Comparison of ENCODE assay signal across 8 mouse cellular contexts in the genomic region with DNA sequence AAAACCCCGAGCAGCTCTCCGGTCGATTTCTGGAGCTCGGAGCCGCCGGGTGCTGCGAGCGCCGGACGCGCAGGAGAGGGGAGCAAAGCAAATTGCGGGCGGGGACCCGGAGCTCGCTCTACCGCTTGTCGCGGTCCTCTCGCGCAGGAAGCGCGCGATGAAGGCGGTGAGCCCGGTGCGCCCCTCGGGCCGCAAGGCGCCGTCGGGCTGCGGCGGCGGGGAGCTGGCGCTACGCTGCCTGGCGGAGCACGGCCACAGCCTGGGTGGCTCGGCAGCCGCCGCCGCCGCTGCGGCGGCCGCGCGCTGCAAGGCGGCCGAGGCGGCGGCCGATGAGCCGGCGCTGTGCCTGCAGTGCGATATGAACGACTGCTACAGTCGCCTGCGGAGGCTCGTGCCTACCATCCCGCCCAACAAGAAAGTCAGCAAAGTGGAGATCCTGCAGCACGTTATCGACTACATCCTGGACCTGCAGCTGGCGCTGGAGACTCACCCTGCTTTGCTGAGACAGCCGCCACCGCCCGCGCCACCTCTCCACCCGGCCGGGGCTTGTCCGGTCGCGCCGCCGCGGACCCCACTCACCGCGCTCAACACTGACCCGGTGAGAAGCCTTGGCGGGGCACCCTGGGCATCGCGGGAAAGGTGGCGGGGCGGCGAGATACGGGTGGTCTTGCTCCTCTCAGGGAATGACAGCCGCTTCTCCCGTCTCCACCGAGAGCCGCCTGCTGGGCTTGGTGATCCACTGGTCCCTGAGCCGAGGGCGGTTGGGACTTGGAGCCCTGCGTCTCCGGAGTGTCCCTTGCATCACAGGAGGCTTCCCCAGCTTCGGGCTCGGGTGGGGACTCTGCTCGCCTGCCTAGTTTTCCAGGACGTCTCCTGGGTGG. TPM values are rescaled to one million over a fixed set of nuclear protein-coding genes. Genes with fewer than 3 reads are reported as not detected.
DNase-seq lines count a peak whose midpoint lies in the region; ATAC-seq and TF ChIP-seq lines count a peak whose summit lies in the region.

No protein-coding gene starts in this region.

- peak; percentile 10; the same call in 1 of the 2 replicates for ATAC-seq in forebrain, embryonic 11.5 days (replicated peaks; ENCODE audit: low FRiP score)
- peak; percentile 33; the same call in 1 of the 2 replicates for ATAC-seq in heart, embryonic 15.5 days (replicated peaks; ENCODE audit: insufficient number of reproducible peaks, insufficient read depth, low FRiP score, low read depth)
- 0 out of 2 replicates have a peak, but pooled peaks have one; percentile 28 for ATAC-seq in liver, embryonic 14.5 days (ENCODE audit: insufficient read depth)
- ATAC-seq in neural tube, embryonic 14.5 days (ENCODE audit: low read depth), result peak; percentile 50

- no peak for TF ChIP-seq CTCF in E14TG2a.4 (conservative IDR thresholded peaks at IDR 0.05; ENCODE audit: low read length)
- no peak for TF ChIP-seq CTCF in bone marrow macrophage, adult 2 months (IDR thresholded peaks at IDR 0.05; ENCODE audit: low read depth, low read length)
- TF ChIP-seq CTCF in liver, embryonic 14.5 days (IDR thresholded peaks at IDR 0.05; ENCODE audit: low read depth), result no peak

- TF ChIP-seq EP300 in liver, embryonic 14.5 days (IDR thresholded peaks at IDR 0.05; ENCODE audit: low read depth), result no peak

- H3K4me2 ChIP-seq in forebrain, embryonic 11.5 days (ENCODE audit: low read depth, low read length, severe bottlenecking), result peak overlapping the region; percentile 65
- peak overlapping the region; percentile 97 for H3K4me2 ChIP-seq in heart, embryonic 15.5 days
- peak overlapping the region; percentile 55 for H3K4me2 ChIP-seq in liver, embryonic 14.5 days (ENCODE audit: low read depth)
- H3K4me2 ChIP-seq in neural tube, embryonic 14.5 days (ENCODE audit: low read depth, low read length), result peak overlapping the region; percentile 75

- H3K27me3 ChIP-seq in E14TG2a.4 (ENCODE audit: insufficient read depth, low read length), result peaks cover 32% of the 10 kb centered on the region
- H3K27me3 ChIP-seq in forebrain, embryonic 11.5 days (ENCODE audit: control insufficient read depth, insufficient read depth, low read length), result no peaks in the 10 kb centered on the region
- H3K27me3 ChIP-seq in heart, embryonic 15.5 days, result 0 out of 2 replicates have a peak, but pooled peaks cover 3% of the 10 kb centered on the region
- peaks cover 35% of the 10 kb centered on the region for H3K27me3 ChIP-seq in liver, embryonic 14.5 days (ENCODE audit: control insufficient read depth, insufficient read depth, low read length)
- no peaks in the 10 kb centered on the region for H3K27me3 ChIP-seq in neural tube, embryonic 14.5 days (ENCODE audit: control insufficient read depth, insufficient read depth, low read length)

- no peaks in the 10 kb centered on the region for H3K36me3 ChIP-seq in E14TG2a.4 (ENCODE audit: insufficient read depth, low read length)
- H3K36me3 ChIP-seq in forebrain, embryonic 11.5 days (ENCODE audit: control insufficient read depth, insufficient read depth, low read length), result no peaks in the 10 kb centered on the region
- no peaks in the 10 kb centered on the region for H3K36me3 ChIP-seq in heart, embryonic 15.5 days
- no peaks in the 10 kb centered on the region for H3K36me3 ChIP-seq in liver, embryonic 14.5 days (replicated peaks; ENCODE audit: control insufficient read depth, insufficient read depth, low read depth)
- H3K36me3 ChIP-seq in neural tube, embryonic 14.5 days (ENCODE audit: control insufficient read depth, insufficient read depth, low read length), result no peaks in the 10 kb centered on the region

- H3K4me1 ChIP-seq in E14TG2a.4 (replicated peaks; ENCODE audit: low read depth, low read length), result peaks cover 27% of the 10 kb centered on the region
- H3K4me1 ChIP-seq in bone marrow macrophage, adult 2 months (ENCODE audit: control insufficient read depth, insufficient read depth, low read length), result no peaks in the 10 kb centered on the region; the same call in 1 of the 2 replicates
- H3K4me1 ChIP-seq in forebrain, embryonic 11.5 days (replicated peaks; ENCODE audit: control insufficient read depth, insufficient read depth, low read length), result peaks cover 7% of the 10 kb centered on the region
- peaks cover 14% of the 10 kb centered on the region for H3K4me1 ChIP-seq in heart, embryonic 15.5 days (replicated peaks)
- no peaks in the 10 kb centered on the region for H3K4me1 ChIP-seq in liver, embryonic 14.5 days (replicated peaks; ENCODE audit: control insufficient read depth in 2 of 2, insufficient read depth in 2 of 2, low read length in 1 of 2)
- peaks cover 14% of the 10 kb centered on the region; the same call in 1 of the 2 replicates for H3K4me1 ChIP-seq in neural tube, embryonic 14.5 days (ENCODE audit: control insufficient read depth, insufficient read depth, low read length)

- H3K9ac ChIP-seq in forebrain, embryonic 11.5 days (ENCODE audit: low read length), result peak overlapping the region; percentile 97
- H3K9ac ChIP-seq in heart, embryonic 15.5 days, result peak overlapping the region; percentile 77
- H3K9ac ChIP-seq in liver, embryonic 14.5 days (replicated peaks), result no peak overlapping the region
- peak overlapping the region; percentile 99 for H3K9ac ChIP-seq in neural tube, embryonic 14.5 days (replicated peaks; ENCODE audit: low read depth, low read length)

- H3K4me3 ChIP-seq in E14TG2a.4 (replicated peaks; ENCODE audit: low read length), result peak overlapping the region; percentile 86
- H3K4me3 ChIP-seq in bone marrow macrophage, adult 2 months (ENCODE audit: insufficient read depth, low read length), result peak overlapping the region; percentile 42
- H3K4me3 ChIP-seq in forebrain, embryonic 11.5 days (ENCODE audit: low read depth, low read length), result peak overlapping the region; percentile 80
- H3K4me3 ChIP-seq in heart, embryonic 15.5 days, result peak overlapping the region; percentile 75
- H3K4me3 ChIP-seq in liver, embryonic 14.5 days (ENCODE audit: insufficient read depth in 1 of 2, low read depth in 2 of 2, low read length in 2 of 2), result peak overlapping the region; percentile 47 to 50
- peak overlapping the region; percentile 94 for H3K4me3 ChIP-seq in neural tube, embryonic 14.5 days (ENCODE audit: low read depth, low read length)

- under 1% methylated on average over 95 of the region's 98 CpGs for WGBS in forebrain, embryonic 11.5 days
- WGBS in heart, embryonic 15.5 days, result under 1% methylated on average over 96 of the region's 98 CpGs
- 1% methylated on average over 93 of the region's 98 CpGs for WGBS in liver, embryonic 14.5 days (ENCODE audit: insufficient replicate concordance)
- 1% methylated on average over 65 of the region's 98 CpGs for WGBS in neural tube, embryonic 14.5 days

- no peak overlapping the region for H3K27ac ChIP-seq in bone marrow macrophage, adult 2 months (ENCODE audit: insufficient read depth, low read depth, low read length)
- peak overlapping the region; percentile 99 for H3K27ac ChIP-seq in forebrain, embryonic 11.5 days (ENCODE audit: low read depth, low read length)
- peak overlapping the region; percentile 84 for H3K27ac ChIP-seq in heart, embryonic 15.5 days
- no peak overlapping the region for H3K27ac ChIP-seq in liver, embryonic 14.5 days
- peak overlapping the region; percentile 96 for H3K27ac ChIP-seq in neural tube, embryonic 14.5 days (ENCODE audit: low read depth, low read length)

- no peaks in the 10 kb centered on the region for H3K9me3 ChIP-seq in E14TG2a.4 (ENCODE audit: low read length)
- H3K9me3 ChIP-seq in forebrain, embryonic 11.5 days (ENCODE audit: control insufficient read depth, low read length), result no peaks in the 10 kb centered on the region
- no peaks in the 10 kb centered on the region for H3K9me3 ChIP-seq in heart, embryonic 15.5 days (replicated peaks)
- H3K9me3 ChIP-seq in liver, embryonic 14.5 days (ENCODE audit: control insufficient read depth, low read length), result no peaks in the 10 kb centered on the region
- no peaks in the 10 kb centered on the region for H3K9me3 ChIP-seq in neural tube, embryonic 14.5 days (ENCODE audit: control insufficient read depth, low read length)

- peak; percentile 82 for DNase-seq in forebrain, embryonic 11.5 days (ENCODE audit: low spot score)
- DNase-seq in kidney, postnatal 25 days, result peak; percentile 56 to 75
- no peak for DNase-seq in liver, embryonic 14.5 days (ENCODE audit: low read depth in 3 of 3, low spot score in 3 of 3)
- peak; percentile 52 to 65 for DNase-seq in urinary bladder, postnatal 36 days (ENCODE audit: low spot score in 2 of 2)

- TF ChIP-seq POLR2A in bone marrow macrophage, adult 2 months (IDR thresholded peaks at IDR 0.05; ENCODE audit: borderline replicate concordance, low read depth, low read length), result no peak

RNA-seq across cellular contexts. Expression of a gene that starts 0.6 kb away (rescaled TPM):
- not detected in 2 replicates for polyA plus RNA-seq in bone marrow macrophage, adult 2 months (2012; ENCODE audit: insufficient read depth, insufficient read length, missing spikeins)
- polyA plus RNA-seq in forebrain, embryonic 11.5 days (2014; fragmentation: Nextera tagmentation; extraction: Ambion mirVana), result 182 and 187 TPM in 2 replicates
- polyA plus RNA-seq in heart, embryonic 15.5 days (2015; fragmentation: Nextera tagmentation; extraction: Ambion mirVana), result 3.0 and 4.5 TPM in 2 replicates
- 0.15 and 0.16 TPM in 2 replicates for polyA plus RNA-seq in liver, embryonic 14.5 days (2012; rRNA removed)
- 0.10 and 0.13 TPM in 2 replicates for polyA plus RNA-seq in liver, embryonic 14.5 days (2014; fragmentation: Nextera tagmentation; extraction: Ambion mirVana)
- polyA plus RNA-seq in neural tube, embryonic 14.5 days (2014; fragmentation: Nextera tagmentation; extraction: Ambion mirVana), result 105 and 146 TPM in 2 replicates

Comparison
In these comparisons a context has a peak if more than half of its experiments do, and no peak if none do; other contexts are left out.
1. H3K4me3 ChIP-seq: peak in every context shown above with its lines; median percentile 94 in neural tube, embryonic 14.5 days; 86 in E14TG2a.4; 80 in forebrain, embryonic 11.5 days; 75 in heart, embryonic 15.5 days; 48 in liver, embryonic 14.5 days; 42 in bone marrow macrophage, adult 2 months.
2. H3K27ac ChIP-seq: peak in forebrain, embryonic 11.5 days (single experiment), heart, embryonic 15.5 days (single experiment) and neural tube, embryonic 14.5 days (single experiment); none in bone marrow macrophage, adult 2 months (single experiment) and liver, embryonic 14.5 days (single experiment).
3. DNase-seq: peak in forebrain, embryonic 11.5 days (single experiment), kidney, postnatal 25 days (2 of 2) and urinary bladder, postnatal 36 days (2 of 2); none in liver, embryonic 14.5 days (0 of 3).
4. RNA of a gene that starts 0.6 kb away (polyA plus RNA-seq): 182 to 187 TPM in forebrain, embryonic 11.5 days and 105 to 146 TPM in neural tube, embryonic 14.5 days; 3.0 to 4.5 TPM in heart, embryonic 15.5 days, 0.10 to 0.16 TPM in liver, embryonic 14.5 days and not detected in bone marrow macrophage, adult 2 months; every median in the first group is over 10 times any median in the second.
5. Peak in every context shown above with its lines, with median percentiles within 50 percentile points of each other: ATAC-seq and H3K4me2 ChIP-seq.